Mouse (Mus musculus) lung, embryonic 14.5 days (tissue): ENCODE measurements at regions not wholly inside any gene's neighbourhood (a gene's known extent, or its start where the extent isn't known, plus 50 kb on each side); places are given as distances from the start of the nearest gene placed in this dataset.

ENCODE experiments used
- ATAC-seq: fragments of 200-750 bp; cut with Nextera tagmentation; 2 replicates; pipeline ENCODE4 v1.8.0; 2017; ENCODE audit warnings: mild to moderate bottlenecking, moderate TSS enrichment, moderate library complexity; ENCODE audit not compliant: insufficient read depth
- DNase-seq: peaks from one replicate; pipeline ENCODE4 v3.0.0-alpha.2; 2015
- H3K27ac ChIP-seq: fragments of 300-500 bp; sonication (generic); 2 replicates; pipeline ENCODE4 v1.5.1; 2014; ENCODE audit warnings: low read depth, mild to moderate bottlenecking, moderate library complexity
- H3K27me3 ChIP-seq: fragments of 300-500 bp; sonication (generic); 2 replicates; pipeline ENCODE4 v1.6.1; 2014; ENCODE audit warnings: low read length, control low read depth; ENCODE audit not compliant: insufficient read depth
- H3K36me3 ChIP-seq: fragments of 300-500 bp; sonication (generic); 2 replicates; pipeline ENCODE4 v1.6.1; 2014; ENCODE audit warnings: control low read depth; ENCODE audit not compliant: insufficient read depth
- H3K4me1 ChIP-seq: fragments of 300-500 bp; sonication (generic); 2 replicates; pipeline ENCODE4 v1.6.1; 2014; ENCODE audit warnings: antibody characterized with exemption, control low read depth; ENCODE audit not compliant: insufficient read depth
- H3K4me2 ChIP-seq: fragments of 300-500 bp; sonication (generic); 2 replicates; pipeline ENCODE4 v1.6.1; 2014; ENCODE audit warnings: mild to moderate bottlenecking
- H3K4me3 ChIP-seq: fragments of 300-500 bp; sonication (generic); 2 replicates; pipeline ENCODE4 v1.5.1; 2014; ENCODE audit warnings: low read depth, low read length
- H3K9ac ChIP-seq: fragments of 300-500 bp; sonication (generic); 2 replicates; pipeline ENCODE4 v1.6.1; 2014
- H3K9me3 ChIP-seq: fragments of 300-500 bp; sonication (generic); 2 replicates; pipeline ENCODE4 v1.6.1; 2016; ENCODE audit warnings: low read depth, low read length, control low read depth
- CTCF ChIP-seq: IDR thresholded peaks from 2 replicates; pipeline ENCODE4 v1.5.1; 2016; ENCODE audit warnings: antibody characterized with exemption, low read depth
- WGBS: fragments of 180-500 bp; shearing (Covaris S2); extraction: QIAGEN DNeasy Blood & Tissue Kit; methylation state at CpG from one replicate; pipeline ENCODE4 v1.1.7; 2014; 5-methylcytosine and 5-hydroxymethylcytosine counted together

- no peaks in the 10 kb centered on the region for H3K4me1 ChIP-seq
- H3K9ac ChIP-seq, result no peak overlapping the region
- H3K4me2 ChIP-seq, result no peak overlapping the region
- H3K36me3 ChIP-seq, result no peaks in the 10 kb centered on the region
- no peak for ATAC-seq
- no peak overlapping the region for H3K4me3 ChIP-seq
- H3K27me3 ChIP-seq, result no peaks in the 10 kb centered on the region
- H3K9me3 ChIP-seq, result no peaks in the 10 kb centered on the region
- TF ChIP-seq CTCF, result no peak
- 75% methylated on average over 8 of the region's 8 CpGs for WGBS
- H3K27ac ChIP-seq, result no peak overlapping the region
- DNase-seq, result no peak
These were observed 358.9 kb upstream of the Actbl2 start for GRCm38 (mm10) chr13:110895900-110896299.

GRCm38 (mm10) chr13:110897621-110898020 is 357.2 kb upstream of the Actbl2 start:
- H3K36me3 ChIP-seq, result no peaks in the 10 kb centered on the region
- 29% methylated on average over 4 of the region's 4 CpGs for WGBS
- H3K9ac ChIP-seq, result no peak overlapping the region
- peak; percentile 87 for DNase-seq
- H3K9me3 ChIP-seq, result no peaks in the 10 kb centered on the region
- 0 out of 2 replicates have a peak, but pooled peaks have one; percentile 38 for ATAC-seq
- no peak overlapping the region for H3K4me2 ChIP-seq
- H3K27ac ChIP-seq, result peak overlapping the region; percentile 32; the same call in 1 of the 2 replicates
- no peaks in the 10 kb centered on the region for H3K27me3 ChIP-seq
- H3K4me3 ChIP-seq, result no peak overlapping the region
- H3K4me1 ChIP-seq, result peaks cover 7% of the 10 kb centered on the region
- TF ChIP-seq CTCF, result no peak

- no peak for TF ChIP-seq CTCF
- 15% methylated on average over 7 of the region's 7 CpGs for WGBS
- no peaks in the 10 kb centered on the region for H3K9me3 ChIP-seq
- DNase-seq (peak; percentile 98), ATAC-seq (peak; percentile 94)
- no peak overlapping the region for H3K4me2 ChIP-seq
- H3K36me3 ChIP-seq, result no peaks in the 10 kb centered on the region
- H3K9ac ChIP-seq, result no peak overlapping the region
- peak overlapping the region; percentile 78 for H3K27ac ChIP-seq
- peaks cover 20% of the 10 kb centered on the region for H3K4me1 ChIP-seq
- H3K27me3 ChIP-seq, result no peaks in the 10 kb centered on the region
- H3K4me3 ChIP-seq, result no peak overlapping the region
These were observed 351.7 kb upstream of the Actbl2 start for GRCm38 (mm10) chr13:110902994-110903644.

- Histone ChIP-seq H3K4me3 (no peak overlapping the region), H3K36me3 (no peaks in the 10 kb centered on the region), H3K27ac (peak overlapping the region; percentile 8; the same call in 1 of the 2 replicates), H3K9me3 (no peaks in the 10 kb centered on the region), H3K4me1 (peaks cover 15% of the 10 kb centered on the region), H3K27me3 (no peaks in the 10 kb centered on the region), H3K4me2 (no peak overlapping the region), H3K9ac (no peak overlapping the region)
- no peak for TF ChIP-seq CTCF
- DNase-seq (peak; percentile 75), ATAC-seq (peak; percentile 47; the same call in 1 of the 2 replicates)
- 33% methylated on average over 6 of the region's 6 CpGs for WGBS
These were observed 347.4 kb upstream of the Actbl2 start for GRCm38 (mm10) chr13:110907319-110907955.

GRCm38 (mm10) chr13:110911866-110912265 is 342.9 kb upstream of the Actbl2 start:
- WGBS, result 75% methylated on average over 7 of the region's 7 CpGs
- H3K4me2 ChIP-seq, result no peak overlapping the region
- ATAC-seq (no peak), DNase-seq (no peak)
- no peak overlapping the region for H3K9ac ChIP-seq
- no peaks in the 10 kb centered on the region for H3K36me3 ChIP-seq
- H3K4me1 ChIP-seq, result no peaks in the 10 kb centered on the region
- H3K27me3 ChIP-seq, result no peaks in the 10 kb centered on the region
- no peaks in the 10 kb centered on the region for H3K9me3 ChIP-seq
- H3K4me3 ChIP-seq, result no peak overlapping the region
- no peak for TF ChIP-seq CTCF
- H3K27ac ChIP-seq, result no peak overlapping the region

- H3K4me1 ChIP-seq, result no peaks in the 10 kb centered on the region
- H3K9ac ChIP-seq, result no peak overlapping the region
- H3K27me3 ChIP-seq, result no peaks in the 10 kb centered on the region
- ATAC-seq (no peak), DNase-seq (no peak)
- no peak overlapping the region for H3K27ac ChIP-seq
- H3K4me2 ChIP-seq, result no peak overlapping the region
- 72% methylated on average over 4 of the region's 4 CpGs for WGBS
- no peak overlapping the region for H3K4me3 ChIP-seq
- H3K36me3 ChIP-seq, result no peaks in the 10 kb centered on the region
- no peaks in the 10 kb centered on the region for H3K9me3 ChIP-seq
- no peak for TF ChIP-seq CTCF
These were observed 341.6 kb upstream of the Actbl2 start for GRCm38 (mm10) chr13:110913177-110913576.

- Histone ChIP-seq H3K27me3 (no peaks in the 10 kb centered on the region), H3K9me3 (no peaks in the 10 kb centered on the region), H3K27ac (no peak overlapping the region), H3K4me2 (no peak overlapping the region), H3K36me3 (no peaks in the 10 kb centered on the region), H3K4me3 (no peak overlapping the region), H3K4me1 (no peaks in the 10 kb centered on the region), H3K9ac (no peak overlapping the region)
- no peak for TF ChIP-seq CTCF
- DNase-seq, result no peak
- ATAC-seq, result no peak
- WGBS, result 58% methylated on average over 5 of the region's 5 CpGs
These were observed 341.1 kb upstream of the Actbl2 start for GRCm38 (mm10) chr13:110913687-110914086.
